Mouse (Mus musculus) embryonic facial prominence, embryonic 11.5 days (tissue): Measurements from ENCODE around the gene Fat3. TPM values are rescaled to one million over a fixed set of nuclear protein-coding genes. Genes with fewer than 3 reads are reported as not detected.

ENCODE experiments used
- ATAC-seq: fragments of 200-750 bp; cut with Nextera tagmentation; replicated peaks from 2 replicates; pipeline ENCODE4 v1.8.0; 2017; ENCODE audit warnings: low read depth; ENCODE audit not compliant: insufficient number of reproducible peaks, low FRiP score, low TSS enrichment
- DNase-seq: peaks from one replicate; pipeline ENCODE4 v3.0.0-alpha.2; 2015; ENCODE audit warnings: low spot score
- H3K27ac ChIP-seq: fragments of 300-500 bp; sonication (generic); replicated peaks from 2 replicates; pipeline ENCODE4 v1.5.1; 2014; ENCODE audit warnings: mild to moderate bottlenecking, low read depth, low read length, control low read depth
- H3K27me3 ChIP-seq: fragments of 300-500 bp; sonication (generic); 2 replicates; pipeline ENCODE4 v1.6.1; 2014; ENCODE audit warnings: mild to moderate bottlenecking, low read length, moderate library complexity, mixed read lengths; ENCODE audit not compliant: control insufficient read depth, insufficient read depth
- H3K36me3 ChIP-seq: fragments of 300-500 bp; sonication (generic); replicated peaks from 2 replicates; pipeline ENCODE4 v1.6.1; 2014; ENCODE audit warnings: low read depth, mild to moderate bottlenecking, low read length, moderate library complexity, mixed read lengths; ENCODE audit not compliant: control insufficient read depth, insufficient read depth
- H3K4me1 ChIP-seq: fragments of 300-500 bp; sonication (generic); 2 replicates; pipeline ENCODE4 v1.6.1; 2014; ENCODE audit warnings: low read length, mixed read lengths; ENCODE audit not compliant: control insufficient read depth, insufficient read depth
- H3K4me2 ChIP-seq: fragments of 300-500 bp; sonication (generic); 2 replicates; pipeline ENCODE4 v1.6.1; 2014; ENCODE audit warnings: low read depth, mild to moderate bottlenecking, control low read depth, low read length, moderate library complexity
- H3K4me3 ChIP-seq: fragments of 300-500 bp; sonication (generic); 2 replicates; pipeline ENCODE4 v1.5.1; 2014; ENCODE audit warnings: low read depth, low read length, control low read depth
- H3K9ac ChIP-seq: fragments of 300-500 bp; sonication (generic); replicated peaks from 2 replicates; pipeline ENCODE4 v1.6.1; 2014; ENCODE audit warnings: mild to moderate bottlenecking, control low read depth, low read length
- H3K9me3 ChIP-seq: fragments of 300-500 bp; sonication (generic); replicated peaks from 2 replicates; pipeline ENCODE4 v1.6.1; 2016; ENCODE audit warnings: mild to moderate bottlenecking, low read length, inconsistent platforms, mixed read lengths; ENCODE audit not compliant: control insufficient read depth
- WGBS: fragments of 180-500 bp; shearing (Covaris S2); extraction: QIAGEN DNeasy Blood & Tissue Kit; methylation state at CpG from one replicate; pipeline ENCODE4 v1.1.7; 2014; 5-methylcytosine and 5-hydroxymethylcytosine counted together
- polyA plus RNA-seq: library from polyadenylated mRNA; unstranded; fragments of >200 nt; fragmentation: Nextera tagmentation; extraction: Ambion mirVana; gene quantifications from 2 replicates; pipeline ENCODE4 v1.2.1, GENCODE M21; 2014

Fat3 gene
- polyA plus RNA-seq, 1 experiment from 2014 or later, result 4.1 TPM

- H3K27ac ChIP-seq, result peak overlapping the region; percentile 63
- DNase-seq, result peak; percentile 72
- H3K27me3 ChIP-seq, result no peaks in the 10 kb centered on the region
- WGBS, result under 1% methylated on average over 41 of the region's 41 CpGs
- no peaks in the 10 kb centered on the region for H3K36me3 ChIP-seq
- peak overlapping the region; percentile 50 for H3K9ac ChIP-seq
- H3K4me1 ChIP-seq, result no peaks in the 10 kb centered on the region
- H3K4me3 ChIP-seq, result peak overlapping the region; percentile 59
- no peaks in the 10 kb centered on the region for H3K9me3 ChIP-seq
- peak; percentile 54 for ATAC-seq
- peak overlapping the region; percentile 94 for H3K4me2 ChIP-seq
These were observed 501 bp downstream of the Fat3 start for GRCm38 (mm10) chr9:16500382-16501185.

DNA sequence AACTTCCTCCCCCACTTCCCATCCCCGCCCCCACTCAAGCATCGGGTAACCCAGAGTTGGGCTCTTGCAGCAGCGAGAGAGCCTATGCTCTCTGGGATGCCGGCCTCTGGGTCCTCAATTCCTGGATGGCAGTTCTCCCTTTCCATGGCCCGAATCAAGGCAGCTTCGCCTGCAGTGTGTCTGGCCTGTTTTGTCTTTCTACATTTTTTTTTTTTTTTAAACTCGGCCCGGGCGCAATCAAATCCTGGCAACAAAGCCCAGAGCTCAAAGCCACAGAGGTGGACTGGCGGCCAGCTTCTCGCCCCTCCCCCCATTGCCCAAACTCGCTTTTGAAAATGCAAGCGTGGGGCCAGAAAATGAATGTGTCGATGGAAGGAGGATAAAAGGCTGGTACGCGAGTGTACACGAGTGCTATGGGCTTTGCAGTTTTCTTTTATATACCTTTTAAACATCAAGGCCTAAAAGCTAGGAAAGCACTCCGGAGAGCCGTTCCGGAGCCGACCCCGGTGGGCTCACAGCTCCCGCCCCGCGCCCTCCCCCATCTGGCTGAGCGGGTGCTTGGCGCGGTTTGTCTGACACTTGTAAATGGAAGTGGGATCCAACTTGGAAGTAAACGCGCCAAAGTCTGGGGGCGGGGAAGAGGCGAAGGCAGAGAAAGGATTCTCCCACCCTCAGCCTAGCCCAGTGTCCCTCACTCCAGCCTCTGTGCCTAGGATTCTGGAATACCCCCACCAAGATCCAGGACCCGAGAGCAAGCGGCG, 1.3 kb downstream of the Fat3 start:
- H3K9ac ChIP-seq, result peak overlapping the region; percentile 50
- peak; percentile 81 for DNase-seq
- under 1% methylated on average over 35 of the region's 35 CpGs for WGBS

DNA sequence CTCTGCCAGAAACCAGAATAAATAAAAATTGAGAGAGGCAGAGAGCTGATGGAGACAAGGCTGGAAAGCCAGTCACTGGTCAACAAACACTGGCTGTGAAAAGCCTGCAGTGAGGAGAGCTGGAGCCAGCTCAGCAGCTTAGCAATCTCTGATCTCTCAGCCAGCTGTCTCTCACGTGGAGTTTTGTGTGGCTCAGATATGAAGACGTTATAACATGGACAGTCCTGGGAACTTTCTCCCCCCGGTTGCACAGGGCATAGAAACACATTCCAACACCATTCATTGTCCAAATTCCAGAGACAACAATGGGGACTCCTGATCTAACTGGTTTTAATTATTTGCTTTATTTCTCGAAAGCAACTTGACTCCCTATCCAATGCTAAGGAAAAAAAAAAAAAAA, 2.2 kb downstream of the Fat3 start:
- Histone ChIP-seq H3K4me1 (no peaks in the 10 kb centered on the region), H3K27me3 (no peaks in the 10 kb centered on the region), H3K4me3 (no peak overlapping the region), H3K9me3 (no peaks in the 10 kb centered on the region), H3K27ac (no peak overlapping the region), H3K9ac (no peak overlapping the region), H3K36me3 (no peaks in the 10 kb centered on the region), H3K4me2 (0 out of 2 replicates have a peak overlapping the region, but pooled peaks have one; percentile 19)
- no peak for ATAC-seq
- WGBS, result 5% methylated on average over 4 of the region's 4 CpGs
- peak; percentile 24 for DNase-seq

More for the DNA sequence above, 1.3 kb downstream of the Fat3 start:
- ATAC-seq, result peak; percentile 45
- no peaks in the 10 kb centered on the region for H3K4me1 ChIP-seq
- H3K27ac ChIP-seq, result peak overlapping the region; percentile 63
- H3K4me3 ChIP-seq, result peak overlapping the region; percentile 59
- peak overlapping the region; percentile 94 for H3K4me2 ChIP-seq
- H3K9me3 ChIP-seq, result no peaks in the 10 kb centered on the region
- H3K27me3 ChIP-seq, result no peaks in the 10 kb centered on the region
- no peaks in the 10 kb centered on the region for H3K36me3 ChIP-seq

DNA sequence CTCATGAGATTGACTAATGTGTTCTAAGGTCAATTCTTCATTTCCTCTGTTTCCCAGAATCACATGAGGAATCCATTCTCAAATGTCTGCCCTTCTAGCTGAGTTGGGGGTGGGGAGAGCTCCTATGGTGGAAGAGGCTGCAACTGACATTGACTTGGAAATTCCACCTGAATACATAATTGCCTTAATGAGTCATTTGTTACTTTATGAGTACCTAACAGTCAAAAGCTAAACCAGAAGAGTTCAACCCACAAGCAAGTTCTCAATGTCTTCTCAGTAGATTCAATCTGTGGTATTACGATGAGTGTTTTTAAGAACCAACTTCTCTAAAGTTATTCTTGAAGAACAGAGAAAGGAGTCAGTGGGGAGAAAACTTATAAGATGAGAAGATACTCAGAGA, 3.7 kb downstream of the Fat3 start:
- no peak overlapping the region for H3K27ac ChIP-seq
- H3K4me2 ChIP-seq, result no peak overlapping the region
- WGBS, result 87% methylated on average over 1 of the region's 1 CpGs
- DNase-seq (no peak), ATAC-seq (no peak)
- no peak overlapping the region for H3K9ac ChIP-seq
- no peaks in the 10 kb centered on the region for H3K36me3 ChIP-seq
- no peaks in the 10 kb centered on the region for H3K27me3 ChIP-seq
- H3K4me1 ChIP-seq, result no peaks in the 10 kb centered on the region
- H3K4me3 ChIP-seq, result no peak overlapping the region
- no peaks in the 10 kb centered on the region for H3K9me3 ChIP-seq

DNA sequence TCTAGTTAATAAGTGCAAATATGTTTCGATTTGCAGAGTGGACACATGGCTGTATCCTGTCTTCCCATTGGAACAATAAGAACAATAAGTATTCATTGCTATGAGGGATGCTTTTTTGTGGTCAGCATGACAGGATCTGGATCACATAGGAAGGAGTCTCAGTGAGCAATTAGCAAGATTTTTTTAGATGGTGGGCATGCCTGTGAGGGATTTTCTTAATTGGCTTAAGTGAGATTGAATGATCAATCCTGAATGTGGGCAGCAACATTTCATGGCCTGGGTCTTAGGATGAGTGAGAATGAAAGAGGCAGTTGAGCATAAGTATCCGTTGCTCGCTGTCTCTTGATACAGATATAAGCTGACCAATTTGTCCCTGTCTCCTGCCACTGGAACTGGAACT, 4.8 kb downstream of the Fat3 start:
- no peak overlapping the region for H3K27ac ChIP-seq
- no peak for DNase-seq
- no peaks in the 10 kb centered on the region for H3K27me3 ChIP-seq
- H3K9ac ChIP-seq, result no peak overlapping the region
- H3K9me3 ChIP-seq, result no peaks in the 10 kb centered on the region
- no peaks in the 10 kb centered on the region for H3K4me1 ChIP-seq
- ATAC-seq, result no peak
- H3K36me3 ChIP-seq, result no peaks in the 10 kb centered on the region
- 75% methylated on average over 3 of the region's 3 CpGs for WGBS
- H3K4me3 ChIP-seq, result no peak overlapping the region
- no peak overlapping the region for H3K4me2 ChIP-seq

DNA sequence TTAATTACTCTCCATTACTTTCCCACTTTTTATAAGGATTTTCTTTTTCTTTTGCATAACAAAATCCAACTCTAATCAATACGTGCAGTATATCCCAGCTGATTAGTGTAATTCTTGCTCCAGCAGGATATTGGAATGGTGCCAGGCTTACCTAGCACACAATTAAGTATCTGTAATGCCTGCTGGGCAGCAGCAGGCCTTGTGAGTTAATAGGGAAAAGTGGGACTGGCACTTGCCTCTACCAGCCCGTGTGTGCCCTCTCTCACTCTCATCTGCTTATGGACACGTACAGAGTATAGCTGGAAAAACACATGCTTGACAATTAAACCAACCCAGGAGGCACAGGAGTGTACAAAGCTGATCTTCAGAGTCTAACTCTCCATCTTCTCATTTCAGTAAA, 11.4 kb downstream of the Fat3 start:
- no peaks in the 10 kb centered on the region for H3K9me3 ChIP-seq
- H3K36me3 ChIP-seq, result no peaks in the 10 kb centered on the region
- H3K27me3 ChIP-seq, result no peaks in the 10 kb centered on the region
- DNase-seq, result no peak
- H3K4me2 ChIP-seq, result no peak overlapping the region
- no peak for ATAC-seq
- 73% methylated on average over 3 of the region's 3 CpGs for WGBS
- H3K27ac ChIP-seq, result no peak overlapping the region
- no peak overlapping the region for H3K4me3 ChIP-seq
- H3K4me1 ChIP-seq, result no peaks in the 10 kb centered on the region
- H3K9ac ChIP-seq, result no peak overlapping the region

DNA sequence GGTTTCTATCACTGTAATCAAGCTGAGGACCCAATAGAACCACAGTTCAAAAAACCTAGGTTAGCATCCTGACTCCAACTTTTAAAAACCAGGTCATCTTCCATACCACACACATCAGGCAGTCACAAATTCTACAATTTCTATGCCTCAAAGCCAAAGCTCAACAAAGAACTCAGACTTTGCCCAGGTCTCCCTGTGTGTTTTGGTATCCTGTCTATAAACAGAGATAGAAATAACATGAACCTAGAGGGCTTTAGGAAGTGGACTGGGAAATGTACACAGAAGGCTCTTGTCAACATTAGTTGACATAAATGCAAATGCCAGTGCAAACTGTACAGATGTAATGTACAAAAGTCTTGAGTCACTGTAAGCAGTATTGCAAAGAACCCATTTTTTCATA, 13.5 kb downstream of the Fat3 start:
- Histone ChIP-seq H3K4me3 (no peak overlapping the region), H3K9ac (no peak overlapping the region), H3K27ac (no peak overlapping the region), H3K4me1 (no peaks in the 10 kb centered on the region), H3K4me2 (no peak overlapping the region), H3K27me3 (no peaks in the 10 kb centered on the region), H3K36me3 (no peaks in the 10 kb centered on the region), H3K9me3 (no peaks in the 10 kb centered on the region)
- DNase-seq, result no peak
- no peak for ATAC-seq

- 91% methylated on average over 1 of the region's 1 CpGs for WGBS
- DNase-seq, result no peak
- Histone ChIP-seq H3K27ac (no peak overlapping the region), H3K36me3 (no peaks in the 10 kb centered on the region), H3K9ac (no peak overlapping the region), H3K27me3 (no peaks in the 10 kb centered on the region), H3K4me1 (no peaks in the 10 kb centered on the region), H3K4me3 (no peak overlapping the region), H3K9me3 (no peaks in the 10 kb centered on the region), H3K4me2 (no peak overlapping the region)
- ATAC-seq, result no peak
These were observed 14.9 kb downstream of the Fat3 start for GRCm38 (mm10) chr9:16486229-16486628.
